Mouse (Mus musculus) MEL (cell line): ENCODE measurements around the gene Sept9. TPM values are rescaled to one million over a fixed set of nuclear protein-coding genes. Genes with fewer than 3 reads are reported as not detected.
A peak's percentile ranks its signal among the peaks of the same experiment; 100 is the strongest.

ENCODE experiments used
- DNase-seq: peaks from one replicate; pipeline ENCODE4 v3.0.0; 2011; ENCODE audit warnings: low read depth, low spot score
- H3K27ac ChIP-seq: 2 replicates; pipeline ENCODE4 v1.5.1; 2012; ENCODE audit warnings: low read depth, mild to moderate bottlenecking, control low read depth, low read length, moderate library complexity; ENCODE audit not compliant: control insufficient read depth
- H3K27me3 ChIP-seq, 2 experiments: fragments of 150-350 bp in 1 of 2; sonication (generic) in 1 of 2; 2 replicates each; pipeline ENCODE4 v1.6.1; 2012; ENCODE audit warnings: low read length in 2 of 2, mild to moderate bottlenecking in 2 of 2, improper control_type of control experiment in 1 of 2, moderate library complexity in 1 of 2; ENCODE audit not compliant: insufficient read depth in 2 of 2, control insufficient read depth in 1 of 2
- H3K36me3 ChIP-seq, 2 experiments: 2 replicates each; pipeline ENCODE4 v1.6.1; 2012 to 2014; ENCODE audit warnings: low read length in 2 of 2, improper control_type of control experiment in 1 of 2, inconsistent platforms in 1 of 2, mild to moderate bottlenecking in 1 of 2; ENCODE audit not compliant: insufficient read depth in 2 of 2, control insufficient read depth in 1 of 2
- H3K4me1 ChIP-seq, 2 experiments: fragments of 150-350 bp in 1 of 2; sonication (generic) in 1 of 2; 2 replicates each; pipeline ENCODE4 v1.6.1; 2012; ENCODE audit warnings: low read length in 2 of 2, improper control_type of control experiment in 1 of 2, mild to moderate bottlenecking in 1 of 2; ENCODE audit not compliant: insufficient read depth in 2 of 2, control insufficient read depth in 1 of 2
- H3K4me3 ChIP-seq, 2 experiments: fragments of 150-350 bp in 1 of 2; sonication (generic) in 1 of 2; 2 replicates each; pipeline ENCODE4 v1.5.1; 2012; ENCODE audit warnings: low read depth in 2 of 2, low read length in 2 of 2, mild to moderate bottlenecking in 2 of 2, moderate library complexity in 2 of 2, control low read depth in 1 of 2, improper control_type of control experiment in 1 of 2; ENCODE audit not compliant: control insufficient read depth in 1 of 2, insufficient read depth in 1 of 2
- H3K79me2 ChIP-seq: 2 replicates; pipeline ENCODE4 v1.6.1; 2012; ENCODE audit warnings: mild to moderate bottlenecking, low read length, moderate library complexity; ENCODE audit not compliant: control insufficient read depth, poor library complexity, insufficient read depth
- H3K9ac ChIP-seq: 2 replicates; pipeline ENCODE4 v1.6.1; 2012; ENCODE audit warnings: low read depth, mild to moderate bottlenecking, control low read depth, low read length, moderate library complexity; ENCODE audit not compliant: control insufficient read depth, poor library complexity, severe bottlenecking
- H3K9me3 ChIP-seq: fragments of 150-350 bp; sonication (generic); replicated peaks from 2 replicates; pipeline ENCODE4 v1.6.1; 2012; ENCODE audit warnings: mild to moderate bottlenecking, low read length, improper control_type of control experiment, moderate library complexity; ENCODE audit not compliant: insufficient read depth
- BHLHE40 ChIP-seq: IDR thresholded peaks from 2 replicates; pipeline ENCODE4 v1.6.1; 2012; ENCODE audit warnings: low read depth, mild to moderate bottlenecking, inconsistent platforms, low read length, improper control_type of control experiment, borderline replicate concordance
- CHD1 ChIP-seq: IDR thresholded peaks from 2 replicates; pipeline ENCODE4 v1.6.1; 2012; ENCODE audit warnings: low read depth, mild to moderate bottlenecking, inconsistent platforms, low read length, improper control_type of control experiment
- CHD2 ChIP-seq: IDR thresholded peaks from 2 replicates; pipeline ENCODE4 v1.6.1; 2011; ENCODE audit warnings: low read length, improper control_type of control experiment
- CTCF ChIP-seq, 3 experiments: IDR thresholded peaks in 2 of 3; conservative IDR thresholded peaks in 1 of 3; 2 replicates each; pipeline ENCODE4 v1.5.1; 2011 to 2012; ENCODE audit warnings: low read length in 3 of 3, low read depth in 2 of 3, mild to moderate bottlenecking in 2 of 3, improper control_type of control experiment in 1 of 3, inconsistent platforms in 1 of 3, mixed read lengths in 1 of 3, moderate library complexity in 1 of 3; ENCODE audit not compliant: control insufficient read depth in 1 of 3, insufficient read depth in 1 of 3, poor library complexity in 1 of 3, severe bottlenecking in 1 of 3
- E2F4 ChIP-seq: IDR thresholded peaks from 2 replicates; pipeline ENCODE4 v1.6.1; 2011; ENCODE audit warnings: low read depth, low read length, improper control_type of control experiment, borderline replicate concordance
- ELF1 ChIP-seq: IDR thresholded peaks from 2 replicates; pipeline ENCODE4 v1.6.1; 2014; ENCODE audit warnings: low read depth, mild to moderate bottlenecking, inconsistent platforms, low read length, improper control_type of control experiment, moderate library complexity
- EP300 ChIP-seq, 2 experiments: IDR thresholded peaks; 2 replicates each; pipeline ENCODE4 v1.6.1; 2011; ENCODE audit warnings: improper control_type of control experiment in 2 of 2, low read length in 2 of 2, low read depth in 1 of 2, mild to moderate bottlenecking in 1 of 2
- ETS1 ChIP-seq: IDR thresholded peaks from 2 replicates; pipeline ENCODE4 v1.6.1; 2012; ENCODE audit warnings: low read depth, mild to moderate bottlenecking, inconsistent platforms, low read length, improper control_type of control experiment, moderate library complexity
- GABPA ChIP-seq: IDR thresholded peaks from 2 replicates; pipeline ENCODE4 v1.6.1; 2012; ENCODE audit warnings: low read depth, mild to moderate bottlenecking, inconsistent platforms, low read length, improper control_type of control experiment, moderate library complexity
- GATA1 ChIP-seq: IDR thresholded peaks from 2 replicates; pipeline ENCODE4 v1.6.1; 2011; ENCODE audit warnings: low read depth, low read length, improper control_type of control experiment
- HCFC1 ChIP-seq: IDR thresholded peaks from 2 replicates; pipeline ENCODE4 v1.6.1; 2012; ENCODE audit warnings: low read depth, mild to moderate bottlenecking, inconsistent platforms, low read length, improper control_type of control experiment, moderate library complexity
- JUND ChIP-seq: IDR thresholded peaks from 2 replicates; pipeline ENCODE4 v1.6.1; 2011; ENCODE audit warnings: low read depth, mild to moderate bottlenecking, improper control_type of control experiment, low read length
- KAT2A ChIP-seq: conservative IDR thresholded peaks from 2 replicates; pipeline ENCODE4 v1.6.1; 2012; ENCODE audit warnings: low read depth, low read length, improper control_type of control experiment, inconsistent platforms
- MAFK ChIP-seq: IDR thresholded peaks from 2 replicates; pipeline ENCODE4 v1.6.1; 2011; ENCODE audit warnings: low read depth, mild to moderate bottlenecking, low read length, improper control_type of control experiment, borderline replicate concordance
- MAX ChIP-seq: IDR thresholded peaks from 2 replicates; pipeline ENCODE4 v1.6.1; 2011; ENCODE audit warnings: low read length, improper control_type of control experiment
- MAZ ChIP-seq: IDR thresholded peaks from 2 replicates; pipeline ENCODE4 v1.6.1; 2012; ENCODE audit warnings: low read depth, mild to moderate bottlenecking, inconsistent platforms, low read length, improper control_type of control experiment
- MXI1 ChIP-seq: IDR thresholded peaks from 2 replicates; pipeline ENCODE4 v1.6.1; 2011; ENCODE audit warnings: mild to moderate bottlenecking, low read depth, low read length, improper control_type of control experiment
- MYB ChIP-seq: IDR thresholded peaks from 2 replicates; pipeline ENCODE4 v1.6.1; 2011; ENCODE audit warnings: mild to moderate bottlenecking, low read depth, low read length, improper control_type of control experiment
- MYC ChIP-seq: IDR thresholded peaks from 2 replicates; pipeline ENCODE4 v1.6.1; 2011; ENCODE audit warnings: low read depth, mild to moderate bottlenecking, low read length, improper control_type of control experiment, moderate library complexity
- NELFE ChIP-seq: IDR thresholded peaks from 2 replicates; pipeline ENCODE4 v1.6.1; 2011; ENCODE audit warnings: low read depth, low read length, improper control_type of control experiment
- NRF1 ChIP-seq: IDR thresholded peaks from 2 replicates; pipeline ENCODE4 v1.6.1; 2014; ENCODE audit warnings: low read depth, mild to moderate bottlenecking, inconsistent platforms, low read length, improper control_type of control experiment, moderate library complexity; ENCODE audit not compliant: poor library complexity, insufficient read depth, severe bottlenecking
- POLR2A ChIP-seq, 2 experiments: IDR thresholded peaks; 2 replicates each; pipeline ENCODE4 v1.6.1; 2011 to 2012; ENCODE audit warnings: low read length in 2 of 2, mild to moderate bottlenecking in 2 of 2, control low read depth in 1 of 2, improper control_type of control experiment in 1 of 2, low read depth in 1 of 2, moderate library complexity in 1 of 2; ENCODE audit not compliant: control insufficient read depth in 1 of 2, insufficient read depth in 1 of 2, poor library complexity in 1 of 2
- POLR2AphosphoS2 ChIP-seq: IDR thresholded peaks from 2 replicates; pipeline ENCODE4 v1.6.1; 2011; ENCODE audit warnings: low read length, improper control_type of control experiment
- POLR2AphosphoS5 ChIP-seq: IDR thresholded peaks from 2 replicates; pipeline ENCODE4 v1.6.1; 2012; ENCODE audit warnings: low read depth, borderline replicate concordance, mild to moderate bottlenecking, inconsistent platforms, low read length, moderate library complexity, mixed read lengths
- RAD21 ChIP-seq: IDR thresholded peaks from 2 replicates; pipeline ENCODE4 v1.6.1; 2011; ENCODE audit warnings: mild to moderate bottlenecking, low read depth, low read length, improper control_type of control experiment
- RCOR1 ChIP-seq: IDR thresholded peaks from 2 replicates; pipeline ENCODE4 v1.6.1; 2012; ENCODE audit warnings: low read depth, mild to moderate bottlenecking, inconsistent platforms, low read length, improper control_type of control experiment
- SMC3 ChIP-seq: IDR thresholded peaks from 2 replicates; pipeline ENCODE4 v1.6.1; 2011; ENCODE audit warnings: low read depth, low read length, improper control_type of control experiment
- TAL1 ChIP-seq: IDR thresholded peaks from 2 replicates; pipeline ENCODE4 v1.6.1; 2012; ENCODE audit warnings: mild to moderate bottlenecking, inconsistent platforms, low read length, moderate library complexity, mixed read lengths
- TBP ChIP-seq: IDR thresholded peaks from 2 replicates; pipeline ENCODE4 v1.8.0; 2011; ENCODE audit warnings: low read depth, low read length, improper control_type of control experiment
- TCF12 ChIP-seq: IDR thresholded peaks from 2 replicates; pipeline ENCODE4 v1.6.1; 2014; ENCODE audit warnings: low read depth, mild to moderate bottlenecking, inconsistent platforms, low read length, improper control_type of control experiment, moderate library complexity
- UBTF ChIP-seq: IDR thresholded peaks from 2 replicates; pipeline ENCODE4 v1.6.1; 2012; ENCODE audit warnings: low read depth, mild to moderate bottlenecking, inconsistent platforms, low read length, improper control_type of control experiment, moderate library complexity, borderline replicate concordance; ENCODE audit not compliant: insufficient read depth
- USF2 ChIP-seq, 2 experiments: IDR thresholded peaks; 2 replicates each; pipeline ENCODE4 v1.6.1; 2011 to 2012; ENCODE audit warnings: improper control_type of control experiment in 2 of 2, low read length in 2 of 2, borderline replicate concordance in 1 of 2, inconsistent platforms in 1 of 2, low read depth in 1 of 2, mild to moderate bottlenecking in 1 of 2; ENCODE audit not compliant: insufficient read depth in 1 of 2
- ZC3H11A ChIP-seq: IDR thresholded peaks from 2 replicates; pipeline ENCODE4 v1.6.1; 2012; ENCODE audit warnings: low read depth, mild to moderate bottlenecking, inconsistent platforms, low read length, improper control_type of control experiment
- ZKSCAN1 ChIP-seq: IDR thresholded peaks from 2 replicates; pipeline ENCODE4 v1.6.1; 2012; ENCODE audit warnings: low read depth, mild to moderate bottlenecking, inconsistent platforms, low read length, improper control_type of control experiment, moderate library complexity
- ZMIZ1 ChIP-seq: IDR thresholded peaks from 2 replicates; pipeline ENCODE4 v1.6.1; 2012; ENCODE audit warnings: low read depth, mild to moderate bottlenecking, inconsistent platforms, low read length, improper control_type of control experiment, moderate library complexity
- ZNF384 ChIP-seq: IDR thresholded peaks from 2 replicates; pipeline ENCODE4 v1.6.1; 2012; ENCODE audit warnings: low read depth, mild to moderate bottlenecking, inconsistent platforms, low read length, improper control_type of control experiment
- polyA plus RNA-seq, 2 experiments: library from polyadenylated mRNA; stranded (reverse) in 1 of 2; unstranded in 1 of 2; fragments of >175 nt in 1 of 2; fragments of >200 nt in 1 of 2; gene quantifications; 2 replicates each; pipeline versions ENCODE4 v1.2.1 to v1.2.4; 2012; ENCODE audit warnings: low replicate concordance in 2 of 2, low read depth in 1 of 2; ENCODE audit not compliant: insufficient read length in 2 of 2, insufficient read depth in 1 of 2, missing spikeins in 1 of 2
- total RNA-seq: library from RNA; depleted of rRNA; stranded (reverse); fragments of 300-350 nt; gene quantifications from 2 replicates; pipeline ENCODE4 v1.2.3, GENCODE M21; 2012

Sept9 gene
- total and polyA plus RNA-seq, 3 experiments = 49.7 to 196 (median 163) TPM

DNA sequence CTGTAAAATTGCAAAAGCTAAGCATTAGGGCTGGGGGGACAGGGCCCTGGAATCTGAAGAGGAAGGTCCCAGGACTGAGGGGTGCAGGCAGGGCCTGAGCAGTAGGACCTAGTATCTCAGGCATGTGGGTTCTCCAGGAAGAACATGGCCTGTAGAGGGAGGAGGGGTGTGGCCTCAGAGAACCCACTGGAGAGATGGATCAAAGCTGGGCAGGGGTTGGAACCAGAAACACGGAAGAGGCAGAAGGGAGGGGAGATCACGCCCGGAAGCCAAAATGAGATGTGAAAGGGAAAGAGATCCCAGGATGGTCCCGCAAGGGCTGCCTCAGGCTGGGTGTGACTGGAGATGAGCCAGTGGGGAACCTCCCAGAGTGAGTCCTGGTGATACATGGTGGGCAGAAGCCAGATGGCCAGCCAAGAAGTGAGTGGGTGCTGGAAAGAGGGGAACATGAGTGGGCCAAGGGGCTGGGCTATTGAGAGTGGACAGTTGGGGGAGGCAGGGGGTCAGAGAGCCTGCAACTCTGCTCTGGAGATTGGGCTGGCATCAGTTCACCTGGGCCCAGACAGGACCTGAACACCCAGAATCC is 126.8 kb downstream of the Sept9 start:
- no peaks in the 10 kb centered on the region for H3K27me3 ChIP-seq
- peaks cover 6% of the 10 kb centered on the region for H3K79me2 ChIP-seq
- DNase-seq = no peak
- H3K9ac ChIP-seq = peak overlapping the region; percentile 63
- peaks cover 39 to 73% of the 10 kb centered on the region in 2 experiments for H3K4me1 ChIP-seq
- H3K4me3 ChIP-seq = peak overlapping the region; percentile 4 to 41
- H3K36me3 ChIP-seq = peaks cover 0 to 59% of the 10 kb centered on the region in 2 experiments; a peak in 2 of 4 replicates
- H3K9me3 ChIP-seq = no peaks in the 10 kb centered on the region
- H3K27ac ChIP-seq = peak overlapping the region; percentile 93
- TF ChIP-seq ELF1 (peak; percentile 73), JUND (no peak), NELFE (peak; percentile 38; the same call in 1 of the 2 replicates), CHD2 (no peak), TCF12 (no peak), UBTF (no peak), TAL1 (no peak), POLR2AphosphoS5 (no peak), KAT2A (no peak), TBP (peak; percentile 7; the same call in 1 of the 2 replicates), RCOR1 (no peak; the same call in 1 of the 2 replicates), ZNF384 (no peak), ZKSCAN1 (no peak), GATA1 (no peak), MAZ (0 out of 2 replicates have a peak, but pooled peaks have one; percentile 17), ZC3H11A (no peak), MAX (no peak), POLR2A (IDR thresholded peaks at IDR 0.05; ENCODE audit: control insufficient read depth in 1 of 2, insufficient read depth in 1 of 2, low read depth in 1 of 2, low read length in 2 of 2, poor library complexity in 1 of 2) (peak in 1 of 2 experiments; percentile 37; a peak in 1 of 4 replicates), MYB (no peak), POLR2AphosphoS2 (no peak), CHD1 (no peak), MAFK (no peak), SMC3 (peak; percentile 2; the same call in 1 of the 2 replicates), ZMIZ1 (no peak; the same call in 1 of the 2 replicates), EP300 (IDR thresholded peaks at IDR 0.05; ENCODE audit: low read depth in 1 of 2, low read length in 2 of 2) (0 out of 4 replicates have a peak, but pooled peaks of 1 of the 2 experiments have one; percentile 4), ETS1 (no peak), MYC (no peak), MXI1 (peak; percentile 21; the same call in 1 of the 2 replicates), CTCF (IDR thresholded peaks at IDR 0.05 in 2 of 3, conservative IDR thresholded peaks at IDR 0.05 in 1 of 3; ENCODE audit: control insufficient read depth in 1 of 3, insufficient read depth in 1 of 3, low read depth in 2 of 3, low read length in 3 of 3, poor library complexity in 1 of 3, severe bottlenecking in 1 of 3) (peak in 2 of 3 experiments; percentile 14 to 48; a peak in 3 of 6 replicates), GABPA (no peak), RAD21 (no peak), E2F4 (no peak), USF2 (IDR thresholded peaks at IDR 0.05; ENCODE audit: borderline replicate concordance in 1 of 2, insufficient read depth in 1 of 2, low read depth in 1 of 2, low read length in 2 of 2) (no peak), BHLHE40 (no peak), HCFC1 (no peak; the same call in 1 of the 2 replicates), NRF1 (no peak)
